Mouse (Mus musculus) left cerebral cortex, postnatal 14 days (tissue): ENCODE measurements around the gene St6galnac5. TPM values are rescaled to one million over a fixed set of nuclear protein-coding genes. Genes with fewer than 3 reads are reported as not detected.
A peak's percentile ranks its signal among the peaks of the same experiment; 100 is the strongest.

Experiments
- DNase-seq, 2 experiments: peaks; one replicate each; pipeline ENCODE4 v3.0.0; 2021 to 2022; ENCODE audit warnings: low spot score in 2 of 2, mixed read lengths in 1 of 2
- intact Hi-C: fragments of 180-260 bp; cut with DNase I; formaldehyde crosslinking; loops from one replicate; pipeline ENCODE4 v1.15.1; 2025
- total RNA-seq, 2 experiments: library from RNA; stranded (reverse); gene quantifications; 2 replicates each; pipeline ENCODE4 v1.2.3; 2021

Gene St6galnac5
- total RNA-seq, 2 experiments from 2014 or later: 32.6 to 48.5 TPM

GRCm38 (mm10) chr3:152881706-152882105, 100.3 kb downstream of the St6galnac5 start:
- intact Hi-C loops: no loop called here
- no peak for DNase-seq

GRCm38 (mm10) chr3:152880121-152880835, 101.8 kb downstream of the St6galnac5 start:
- intact Hi-C loops: no loop called here
- DNase-seq: peak in 1 of 2 experiments; percentile 66

- intact Hi-C loops: no loop called here
Measured at GRCm38 (mm10) chr3:152875723-152876290, 106.2 kb downstream of the St6galnac5 start.

GRCm38 (mm10) chr3:152874431-152875355, 107.4 kb downstream of the St6galnac5 start:
- DNase-seq: peak; percentile 52
- intact Hi-C loops: no loop called here

More at GRCm38 (mm10) chr3:152875723-152876290, 106.2 kb downstream of the St6galnac5 start:
- DNase-seq: no peak

- intact Hi-C loops: no loop called here
- DNase-seq: no peak
Measured at GRCm38 (mm10) chr3:152872596-152872995, 109.5 kb downstream of the St6galnac5 start.

- intact Hi-C loops: no loop called here
- DNase-seq: no peak
Measured at GRCm38 (mm10) chr3:152872054-152872453, 110.0 kb downstream of the St6galnac5 start.

GRCm38 (mm10) chr3:152867654-152868525, 114.2 kb downstream of the St6galnac5 start:
- intact Hi-C loops: no loop called here
- peak in 1 of 2 experiments; percentile 54 for DNase-seq

- intact Hi-C loops: no loop called here
- DNase-seq: no peak
Measured at GRCm38 (mm10) chr3:152866035-152866965, 115.7 kb downstream of the St6galnac5 start.

- intact Hi-C loops: no loop called here
Measured at GRCm38 (mm10) chr3:152861978-152862377, 120.1 kb downstream of the St6galnac5 start.

GRCm38 (mm10) chr3:152861450-152861849, 120.6 kb downstream of the St6galnac5 start:
- intact Hi-C loops: no loop called here
- DNase-seq: no peak

More at GRCm38 (mm10) chr3:152861978-152862377, 120.1 kb downstream of the St6galnac5 start:
- no peak for DNase-seq

- DNase-seq: no peak
- intact Hi-C loops: no loop called here
Measured at GRCm38 (mm10) chr3:152856095-152856494, 126.0 kb downstream of the St6galnac5 start.

GRCm38 (mm10) chr3:152855006-152855614, 126.9 kb downstream of the St6galnac5 start:
- DNase-seq: no peak
- intact Hi-C loops: no loop called here

GRCm38 (mm10) chr3:152843925-152844324, 138.1 kb downstream of the St6galnac5 start:
- no peak for DNase-seq
- intact Hi-C loops: no loop called here

- DNase-seq: no peak
- intact Hi-C loops: no loop called here
Measured at GRCm38 (mm10) chr3:152842648-152843047, 139.4 kb downstream of the St6galnac5 start.

GRCm38 (mm10) chr3:152841264-152841663, 140.8 kb downstream of the St6galnac5 start:
- no peak for DNase-seq
- intact Hi-C loops: no loop called here

- intact Hi-C loops: no loop called here
- peak in 1 of 2 experiments; percentile 58 for DNase-seq
Measured at GRCm38 (mm10) chr3:152837938-152838337, 144.1 kb downstream of the St6galnac5 start.

- no peak for DNase-seq
- intact Hi-C loops: no loop called here
Measured at GRCm38 (mm10) chr3:152837407-152837806, 144.6 kb downstream of the St6galnac5 start.

GRCm38 (mm10) chr3:152832436-152832835, 149.6 kb downstream of the St6galnac5 start:
- intact Hi-C loops: no loop called here

More at GRCm38 (mm10) chr3:152832436-152832835, 149.6 kb downstream of the St6galnac5 start:
- no peak for DNase-seq
